Comparison of ENCODE assay signal across 8 mouse cellular contexts in the genomic region with DNA sequence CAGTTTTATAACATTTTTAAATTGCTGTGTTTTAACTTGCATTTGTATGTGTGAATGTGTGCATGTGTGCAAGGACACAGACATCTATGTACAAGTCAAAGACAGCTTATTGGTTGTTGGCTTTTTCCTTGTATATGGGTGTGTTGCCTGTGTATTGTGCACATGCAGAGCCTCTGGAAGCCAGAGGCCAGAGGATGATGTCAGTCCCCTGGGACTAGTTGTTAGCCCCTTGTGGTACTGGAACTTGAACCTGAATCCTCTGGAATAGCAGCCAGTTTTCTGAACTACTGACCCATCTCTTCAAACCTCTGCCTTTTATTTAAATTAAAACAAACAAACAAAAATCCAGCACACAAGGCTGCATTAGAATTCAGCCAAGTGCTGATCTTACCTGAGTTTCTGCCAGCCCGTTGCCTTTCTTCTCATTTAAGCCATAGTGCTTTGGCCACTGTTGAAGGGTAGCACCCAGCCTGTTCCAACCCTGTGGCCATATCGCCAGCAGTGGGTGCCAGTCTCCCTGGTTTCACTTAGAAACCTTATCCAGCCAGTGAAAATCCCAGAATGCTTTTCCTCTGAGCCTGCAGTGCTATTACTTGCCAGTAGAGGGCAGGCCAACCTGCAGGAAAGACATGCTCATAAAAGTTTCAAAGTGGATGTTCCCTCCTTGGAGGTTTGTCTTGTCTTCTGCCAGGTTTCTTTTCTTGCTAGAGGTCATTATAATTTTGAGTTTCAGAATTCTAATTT. TPM values are rescaled to one million over a fixed set of nuclear protein-coding genes. Genes with fewer than 3 reads are reported as not detected.
DNase-seq lines count a peak whose midpoint lies in the region; ATAC-seq and TF ChIP-seq lines count a peak whose summit lies in the region.

No protein-coding gene starts in this region.

- peaks cover 2% of the 10 kb centered on the region for H3K36me3 ChIP-seq in kidney, adult 2 months (ENCODE audit: control insufficient read depth, insufficient read depth, low read length)
- H3K36me3 ChIP-seq in limb, embryonic 11.5 days (ENCODE audit: control insufficient read depth, insufficient read depth, low read length) = peaks cover 6% of the 10 kb centered on the region; the same call in 1 of the 2 replicates

- peak; percentile 94 for TF ChIP-seq CTCF in kidney, adult 2 months (conservative IDR thresholded peaks at IDR 0.05; ENCODE audit: insufficient read depth, insufficient read length, low read depth, low read length)

- no peak for TF ChIP-seq POLR2A in kidney, adult 2 months (IDR thresholded peaks at IDR 0.05; ENCODE audit: low read depth, low read length)

- H3K27ac ChIP-seq in kidney, adult 2 months (ENCODE audit: insufficient read depth, low read depth, low read length) = no peak overlapping the region
- no peak overlapping the region for H3K27ac ChIP-seq in limb, embryonic 11.5 days (replicated peaks; ENCODE audit: low read depth, low read length)

- H3K9ac ChIP-seq in limb, embryonic 11.5 days (ENCODE audit: low read length) = no peak overlapping the region

- H3K4me3 ChIP-seq in kidney, adult 2 months (ENCODE audit: insufficient read depth, low read depth, low read length) = no peak overlapping the region
- H3K4me3 ChIP-seq in limb, embryonic 11.5 days (ENCODE audit: low read depth, low read length) = no peak overlapping the region

- H3K4me1 ChIP-seq in kidney, adult 2 months (ENCODE audit: control insufficient read depth, insufficient read depth, low read length) = no peaks in the 10 kb centered on the region
- H3K4me1 ChIP-seq in limb, embryonic 11.5 days (ENCODE audit: control insufficient read depth, insufficient read depth, low read length) = no peaks in the 10 kb centered on the region

- H3K27me3 ChIP-seq in kidney, adult 2 months (replicated peaks; ENCODE audit: control insufficient read depth, insufficient read depth, low read length) = no peaks in the 10 kb centered on the region
- H3K27me3 ChIP-seq in limb, embryonic 11.5 days (ENCODE audit: control insufficient read depth, insufficient read depth, low read length) = no peaks in the 10 kb centered on the region

- no peak overlapping the region for H3K4me2 ChIP-seq in limb, embryonic 11.5 days (ENCODE audit: low read depth, severe bottlenecking)

- 12% methylated on average over 2 of the region's 2 CpGs for WGBS in kidney, adult 2 months
- 36% methylated on average over 2 of the region's 2 CpGs for WGBS in limb, embryonic 11.5 days

- ATAC-seq in limb, embryonic 11.5 days (ENCODE audit: insufficient number of reproducible peaks, low FRiP score, low TSS enrichment, low read depth) = no peak

- DNase-seq in 3T3-L1 (ENCODE audit: low read depth, low spot score) = peak; percentile 92
- DNase-seq in adrenal gland, adult 18-20 months (ENCODE audit: low spot score in 2 of 2) = peak; percentile 75 to 88
- DNase-seq in embryo, embryonic 10.5 days (ENCODE audit: low spot score) = peak; percentile 84
- DNase-seq in gastrocnemius, postnatal 36 days = peak; percentile 73 to 75
- peak; percentile 91 for DNase-seq in kidney, adult 2 months
- DNase-seq in limb, embryonic 11.5 days (ENCODE audit: low spot score) = peak; percentile 79
- peak; percentile 87 for DNase-seq in naive thymus-derived CD4-positive, alpha-beta T cell, adult 2 months (ENCODE audit: low read depth)
- peak; percentile 81 to 88 for DNase-seq in spleen, postnatal 4 days (ENCODE audit: low spot score in 2 of 2)

- intact Hi-C loops in gastrocnemius, postnatal 36 days (cut with DNase I) = loop anchor here (2.0 to 5.0 kb wide), 3 partner anchors 51 to 295 kb away; no protein-coding TSS in a partner anchor

- H3K9me3 ChIP-seq in limb, embryonic 11.5 days (ENCODE audit: control insufficient read depth, low read length) = no peaks in the 10 kb centered on the region

RNA-seq across cellular contexts. Expression of gene Lias, which starts 10.1 kb away (rescaled TPM):
- total RNA-seq in adrenal gland, adult 18-20 months (2021) = 10 to 100 TPM; 54.5 to 67.6 TPM
- total RNA-seq in gastrocnemius, postnatal 36 days (2021) = 10 to 100 TPM; 42.3 to 44.5 TPM
- 18.6 and 26.1 TPM in 2 replicates for polyA plus RNA-seq in kidney, adult 2 months (2012; rRNA removed)
- 71.2 and 72.9 TPM in 2 replicates for polyA plus RNA-seq in limb, embryonic 11.5 days (2014; fragmentation: Nextera tagmentation; extraction: Ambion mirVana)

RNA-seq across cellular contexts. Expression of gene Rpl9, which starts 10.2 kb away (rescaled TPM):
- 1,000 to 10,000 TPM; 1,034 to 1,559 TPM for total RNA-seq in adrenal gland, adult 18-20 months (2021)
- 100 to 1,000 TPM; 421 to 512 TPM for total RNA-seq in gastrocnemius, postnatal 36 days (2021)
- polyA plus RNA-seq in kidney, adult 2 months (2012; rRNA removed) = 220 and 310 TPM in 2 replicates
- 1,100 and 1,120 TPM in 2 replicates for polyA plus RNA-seq in limb, embryonic 11.5 days (2014; fragmentation: Nextera tagmentation; extraction: Ambion mirVana)

RNA-seq across cellular contexts. Expression of gene Ugdh, which starts 34.3 kb away (rescaled TPM):
- total RNA-seq in adrenal gland, adult 18-20 months (2021) = 100 to 1,000 TPM in 1 of 2 experiments, 10 to 100 TPM in 1; 64.0 to 114 TPM
- total RNA-seq in gastrocnemius, postnatal 36 days (2021) = 10 to 100 TPM in 1 of 2 experiments, 1 to 10 TPM in 1; 9.2 to 10.1 TPM
- polyA plus RNA-seq in kidney, adult 2 months (2012; rRNA removed) = 29.6 and 31.2 TPM in 2 replicates
- 100 and 104 TPM in 2 replicates for polyA plus RNA-seq in limb, embryonic 11.5 days (2014; fragmentation: Nextera tagmentation; extraction: Ambion mirVana)

RNA-seq across cellular contexts. Expression of gene Klb, which starts 53.3 kb away (rescaled TPM):
- total RNA-seq in adrenal gland, adult 18-20 months (2021) = 10 to 100 TPM in 1 of 2 experiments, 1 to 10 TPM in 1; 8.6 to 15.3 TPM
- total RNA-seq in gastrocnemius, postnatal 36 days (2021) = under 1 TPM; 0.15 to 0.18 TPM
- 1.5 and 1.8 TPM in 2 replicates for polyA plus RNA-seq in kidney, adult 2 months (2012; rRNA removed)
- 0.06 and 0.09 TPM in 2 replicates for polyA plus RNA-seq in limb, embryonic 11.5 days (2014; fragmentation: Nextera tagmentation; extraction: Ambion mirVana)

Comparison
In these comparisons a context has a peak if more than half of its experiments do, and no peak if none do; other contexts are left out.
1. RNA of gene Ugdh, which starts 34.3 kb away (total RNA-seq): 64.0 to 114 TPM in adrenal gland, adult 18-20 months; 9.2 to 10.1 TPM in gastrocnemius, postnatal 36 days; every median in the first group is over 4 times any median in the second.
2. Peak in every context shown above with its lines, with median percentiles within 50 percentile points of each other: DNase-seq.